Mouse (Mus musculus): ENCODE measurements around the gene Pdlim4. TPM values are rescaled to one million over a fixed set of nuclear protein-coding genes. Genes with fewer than 3 reads are reported as not detected.
"Not testable (repeated sequence)": the region's sequence is repeated elsewhere in the genome, so short reads cannot be mapped to it uniquely, and the experiment has no call there.

Gene Pdlim4
- polyA plus RNA-seq, 1 experiment from 2014 or later: 16.4 TPM

DNA sequence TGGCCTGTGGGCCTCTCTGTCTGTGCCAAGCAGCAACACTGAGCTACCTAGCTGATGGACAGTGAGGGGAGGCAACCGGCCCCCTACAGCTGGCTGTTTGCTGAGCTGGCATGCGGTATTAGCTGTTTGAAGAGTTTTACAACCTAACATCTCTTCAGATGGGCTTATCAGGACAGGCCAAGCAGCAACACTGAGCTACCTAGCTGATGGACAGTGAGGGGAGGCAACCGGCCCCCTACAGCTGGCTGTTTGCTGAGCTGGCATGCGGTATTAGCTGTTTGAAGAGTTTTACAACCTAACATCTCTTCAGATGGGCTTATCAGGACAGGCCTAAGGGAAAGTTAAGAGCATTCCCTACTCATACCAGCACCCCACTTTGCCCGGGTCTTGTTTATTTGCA lies 62.5 kb downstream of the Pdlim4 start:
- not testable (repeated sequence) for H3K9ac ChIP-seq; H3K27me3 ChIP-seq; H3K4me2 ChIP-seq; H3K9me3 ChIP-seq; H3K27ac ChIP-seq; ATAC-seq (ENCODE audit: borderline replicate concordance, extremely low read depth, low FRiP score, low TSS enrichment); H3K36me3 ChIP-seq; H3K4me1 ChIP-seq; H3K4me3 ChIP-seq
- WGBS: 35% methylated on average over 5 of the region's 5 CpGs

Other genes with a start within 250 kb of the Pdlim4 start
- 1.0 and 2.5 TPM in 2 replicates for gene Gm12216, start 209.8 kb downstream of the Pdlim4 start, polyA plus RNA-seq (2015; fragmentation: Nextera tagmentation; extraction: Ambion mirVana)
- gene Slc22a5, start 177.4 kb downstream of the Pdlim4 start, polyA plus RNA-seq (2015; fragmentation: Nextera tagmentation; extraction: Ambion mirVana): 8.0 and 8.9 TPM in 2 replicates
- 5.4 and 5.9 TPM in 2 replicates for gene Slc22a21, start 88.7 kb downstream of the Pdlim4 start, polyA plus RNA-seq (2015; fragmentation: Nextera tagmentation; extraction: Ambion mirVana)
- 0.51 and 0.88 TPM in 2 replicates for gene Slc22a4, start 40.9 kb downstream of the Pdlim4 start, polyA plus RNA-seq (2015; fragmentation: Nextera tagmentation; extraction: Ambion mirVana)
- gene P4ha2, start 31.1 kb upstream of the Pdlim4 start, polyA plus RNA-seq (2015; fragmentation: Nextera tagmentation; extraction: Ambion mirVana): 37.7 and 38.4 TPM in 2 replicates
- gene Csf2, start 180.7 kb upstream of the Pdlim4 start, polyA plus RNA-seq (2015; fragmentation: Nextera tagmentation; extraction: Ambion mirVana): 0.55 and 0.70 TPM in 2 replicates
- not detected in 2 replicates for gene Il3, start 198.3 kb upstream of the Pdlim4 start, polyA plus RNA-seq (2015; fragmentation: Nextera tagmentation; extraction: Ambion mirVana)
- 0.44 and 0.46 TPM in 2 replicates for gene Acsl6, start 234.8 kb upstream of the Pdlim4 start, polyA plus RNA-seq (2015; fragmentation: Nextera tagmentation; extraction: Ambion mirVana)

All from lung, embryonic 15.5 days (tissue).